Mouse (Mus musculus) NIH3T3 (cell line): ENCODE results near the gene Otulin.
A peak's percentile ranks its signal among the peaks of the same experiment; 100 is the strongest.

ENCODE experiments used
- DNase-seq: peaks from one replicate; pipeline ENCODE4 v3.0.0-alpha.2; 2012; ENCODE audit warnings: low read depth

Otulin gene

GRCm38 (mm10) chr15:27579853-27580252, 50.6 kb downstream of the Otulin start:
- DNase-seq, result no peak

GRCm38 (mm10) chr15:27578918-27579317, 51.6 kb downstream of the Otulin start:
- no peak for DNase-seq

- no peak for DNase-seq
These were observed 52.3 kb downstream of the Otulin start for GRCm38 (mm10) chr15:27577915-27578780.

- peak; percentile 20 for DNase-seq
These were observed 53.6 kb downstream of the Otulin start for GRCm38 (mm10) chr15:27576886-27577285.

- peak; percentile 86 for DNase-seq
These were observed 54.6 kb downstream of the Otulin start for GRCm38 (mm10) chr15:27575932-27576331.

- DNase-seq, result no peak
These were observed 55.3 kb downstream of the Otulin start for GRCm38 (mm10) chr15:27574992-27575781.

- DNase-seq, result no peak
These were observed 59.3 kb downstream of the Otulin start for GRCm38 (mm10) chr15:27571179-27571578.

GRCm38 (mm10) chr15:27570385-27570784, 60.1 kb downstream of the Otulin start:
- DNase-seq, result no peak

GRCm38 (mm10) chr15:27569924-27570323, 60.6 kb downstream of the Otulin start:
- peak; percentile 78 for DNase-seq

- DNase-seq, result no peak
These were observed 62.1 kb downstream of the Otulin start for GRCm38 (mm10) chr15:27568371-27568770.

- no peak for DNase-seq
These were observed 63.1 kb downstream of the Otulin start for GRCm38 (mm10) chr15:27567356-27567755.

GRCm38 (mm10) chr15:27565626-27566185, 64.8 kb downstream of the Otulin start:
- DNase-seq, result no peak

- DNase-seq, result peak; percentile 47
These were observed 66.1 kb downstream of the Otulin start for GRCm38 (mm10) chr15:27564106-27565100.

- DNase-seq, result no peak
These were observed 70.2 kb downstream of the Otulin start for GRCm38 (mm10) chr15:27560315-27560714.

GRCm38 (mm10) chr15:27558456-27559147, 71.9 kb downstream of the Otulin start:
- DNase-seq, result no peak

GRCm38 (mm10) chr15:27553554-27553953, 76.9 kb downstream of the Otulin start:
- DNase-seq, result no peak

- no peak for DNase-seq
These were observed 78.3 kb downstream of the Otulin start for GRCm38 (mm10) chr15:27552129-27552700.

- DNase-seq, result no peak
These were observed 79.1 kb downstream of the Otulin start for GRCm38 (mm10) chr15:27551117-27552114.

- DNase-seq, result no peak
These were observed 80.0 kb downstream of the Otulin start for GRCm38 (mm10) chr15:27550358-27550992.
